18 mouse cellular contexts compared by ENCODE assay signal in the genomic region with DNA sequence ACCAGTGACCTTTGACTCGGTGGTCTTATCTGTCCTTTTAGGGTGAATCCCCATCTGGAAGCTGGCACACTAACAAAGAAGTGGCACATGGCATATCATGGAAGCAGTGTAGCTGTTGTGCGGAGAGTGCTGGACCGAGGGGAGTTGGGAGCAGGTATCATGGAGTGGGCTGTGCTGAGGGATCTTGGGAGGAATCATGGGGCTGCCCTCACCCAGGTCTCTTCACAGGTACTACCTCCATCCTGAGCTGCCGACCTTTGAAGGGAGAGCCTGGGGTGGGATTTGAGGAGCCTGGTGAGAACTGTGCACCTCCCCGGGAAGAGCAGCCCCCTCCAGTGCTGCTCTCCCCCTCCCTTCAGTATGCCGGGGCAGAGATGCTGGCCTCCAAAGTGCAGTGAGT. TPM values are rescaled to one million over a fixed set of nuclear protein-coding genes. Genes with fewer than 3 reads are reported as not detected.
DNase-seq lines count a peak whose midpoint lies in the region; ATAC-seq and TF ChIP-seq lines count a peak whose summit lies in the region.
"Had no signal": no experiment of that assay in that cellular context is flagged by ENCODE, and none has a peak within 500 bp of the region (broad histone marks: within the 10 kb centered on the region; RNA-seq: fewer than 3 reads in every experiment).

No protein-coding gene starts in this region.

- ATAC-seq in hindbrain, embryonic 13.5 days (ENCODE audit: low FRiP score) = no peak
- no peak for ATAC-seq in midbrain, embryonic 11.5 days (ENCODE audit: low FRiP score)
- no peak for ATAC-seq in midbrain, postnatal 0 days (ENCODE audit: low FRiP score)
- ATAC-seq: CD4-positive, CD25-positive, alpha-beta regulatory T cell, adult 4 months; forebrain, postnatal 0 days had no signal

- no peak overlapping the region for H3K9ac ChIP-seq in hindbrain, embryonic 13.5 days
- no peak overlapping the region for H3K9ac ChIP-seq in midbrain, embryonic 11.5 days (ENCODE audit: low read length)
- no peak overlapping the region for H3K9ac ChIP-seq in midbrain, postnatal 0 days (replicated peaks; ENCODE audit: low read length, poor library complexity, severe bottlenecking)
- H3K9ac ChIP-seq: forebrain, embryonic 12.5 days; forebrain, postnatal 0 days; hindbrain, embryonic 15.5 days had no signal

- no peaks in the 10 kb centered on the region for H3K9me3 ChIP-seq in hindbrain, embryonic 10.5 days
- no peaks in the 10 kb centered on the region for H3K9me3 ChIP-seq in hindbrain, embryonic 13.5 days
- H3K9me3 ChIP-seq in midbrain, embryonic 11.5 days (ENCODE audit: control insufficient read depth, low read length) = no peaks in the 10 kb centered on the region
- H3K9me3 ChIP-seq in midbrain, postnatal 0 days (ENCODE audit: low read length) = no peaks in the 10 kb centered on the region
- H3K9me3 ChIP-seq: forebrain, embryonic 12.5 days; G1E; heart, embryonic 13.5 days; hindbrain, embryonic 15.5 days had no signal

- H3K36me3 ChIP-seq in hindbrain, embryonic 10.5 days = peaks cover 90% of the 10 kb centered on the region
- H3K36me3 ChIP-seq in hindbrain, embryonic 13.5 days = peaks cover 88% of the 10 kb centered on the region
- H3K36me3 ChIP-seq in midbrain, embryonic 11.5 days (ENCODE audit: control insufficient read depth, insufficient read depth, low read length) = peaks cover 56% of the 10 kb centered on the region
- peaks cover 82% of the 10 kb centered on the region for H3K36me3 ChIP-seq in midbrain, postnatal 0 days (ENCODE audit: insufficient read depth, low read length)

- peaks cover 5% of the 10 kb centered on the region; the same call in 1 of the 2 replicates for H3K4me1 ChIP-seq in cerebellum, adult 2 months (ENCODE audit: control insufficient read depth, insufficient read depth, low read length)
- H3K4me1 ChIP-seq in hindbrain, embryonic 10.5 days (replicated peaks) = peaks cover 37% of the 10 kb centered on the region
- H3K4me1 ChIP-seq in hindbrain, embryonic 13.5 days (replicated peaks) = peaks cover 31% of the 10 kb centered on the region
- peaks cover 21% of the 10 kb centered on the region for H3K4me1 ChIP-seq in midbrain, embryonic 11.5 days (ENCODE audit: control insufficient read depth, insufficient read depth, low read length)
- H3K4me1 ChIP-seq in midbrain, postnatal 0 days (ENCODE audit: insufficient read depth, low read length) = peaks cover 7% of the 10 kb centered on the region; the same call in 1 of the 2 replicates

- no peak overlapping the region for H3K4me3 ChIP-seq in cerebellum, adult 2 months (replicated peaks; ENCODE audit: insufficient read depth, low read depth, low read length)
- peak overlapping the region; percentile 7; the same call in 1 of the 2 replicates for H3K4me3 ChIP-seq in hindbrain, embryonic 10.5 days
- H3K4me3 ChIP-seq in hindbrain, embryonic 13.5 days = no peak overlapping the region
- H3K4me3 ChIP-seq in midbrain, embryonic 11.5 days (ENCODE audit: low read depth, low read length) = no peak overlapping the region
- H3K4me3 ChIP-seq in midbrain, postnatal 0 days (ENCODE audit: low read depth, low read length) = no peak overlapping the region
- H3K4me3 ChIP-seq: forebrain, embryonic 12.5 days; heart, embryonic 13.5 days; hindbrain, embryonic 15.5 days had no signal

- peak; percentile 36 for DNase-seq in cerebellum, adult 9-11 months
- no peak for DNase-seq in cerebellum, adult 2 months
- no peak for DNase-seq in hindbrain, embryonic 10.5 days (ENCODE audit: low spot score)
- peak; percentile 77 for DNase-seq in midbrain, embryonic 11.5 days (ENCODE audit: low spot score, missing footprints)
- DNase-seq in midbrain, postnatal 0 days (ENCODE audit: low spot score) = no peak
- no peak for DNase-seq in T-cell, adult 2 months (ENCODE audit: low spot score)
- DNase-seq: adrenal gland, postnatal 14 days; B cell, adult 2 months; cerebellum, adult 11-12 months; cerebellum, postnatal 10 days; forebrain, postnatal 0 days; gastrocnemius, postnatal 14 days had no signal

- no peak overlapping the region for H3K27ac ChIP-seq in cerebellum, adult 2 months (ENCODE audit: insufficient read depth, low read length)
- H3K27ac ChIP-seq in hindbrain, embryonic 10.5 days = no peak overlapping the region
- no peak overlapping the region for H3K27ac ChIP-seq in hindbrain, embryonic 13.5 days
- no peak overlapping the region for H3K27ac ChIP-seq in midbrain, embryonic 11.5 days (ENCODE audit: low read depth, low read length)
- no peak overlapping the region for H3K27ac ChIP-seq in midbrain, postnatal 0 days (ENCODE audit: low read depth, low read length)
- H3K27ac ChIP-seq: forebrain, embryonic 12.5 days; heart, embryonic 13.5 days; hindbrain, embryonic 15.5 days had no signal

- H3K27me3 ChIP-seq in cerebellum, adult 2 months (ENCODE audit: control insufficient read depth, insufficient read depth, low read length) = no peaks in the 10 kb centered on the region
- H3K27me3 ChIP-seq in hindbrain, embryonic 10.5 days (ENCODE audit: insufficient read depth, poor library complexity, severe bottlenecking) = no peaks in the 10 kb centered on the region
- H3K27me3 ChIP-seq in hindbrain, embryonic 13.5 days = no peaks in the 10 kb centered on the region
- no peaks in the 10 kb centered on the region for H3K27me3 ChIP-seq in midbrain, embryonic 11.5 days (ENCODE audit: control insufficient read depth, insufficient read depth, low read length)
- no peaks in the 10 kb centered on the region for H3K27me3 ChIP-seq in midbrain, postnatal 0 days (ENCODE audit: insufficient read depth, low read length)
- H3K27me3 ChIP-seq: forebrain, embryonic 12.5 days; heart, embryonic 13.5 days; hindbrain, embryonic 15.5 days had no signal

- no peak for TF ChIP-seq CTCF in cerebellum, adult 2 months (IDR thresholded peaks at IDR 0.05; ENCODE audit: borderline replicate concordance, insufficient read depth, low read depth, low read length)
- TF ChIP-seq CTCF in midbrain, postnatal 0 days (IDR thresholded peaks at IDR 0.05) = no peak

- H3K4me2 ChIP-seq in hindbrain, embryonic 13.5 days = no peak overlapping the region
- no peak overlapping the region for H3K4me2 ChIP-seq in midbrain, embryonic 11.5 days
- H3K4me2 ChIP-seq in midbrain, postnatal 0 days (ENCODE audit: low read depth, low read length, poor library complexity, severe bottlenecking) = no peak overlapping the region
- H3K4me2 ChIP-seq: forebrain, embryonic 12.5 days; heart, embryonic 13.5 days; hindbrain, embryonic 15.5 days had no signal

- no peak for TF ChIP-seq POLR2A in cerebellum, adult 2 months (IDR thresholded peaks at IDR 0.05; ENCODE audit: borderline replicate concordance, insufficient read depth, low read length)

- WGBS in cerebellum, adult 2 months = 88% methylated on average over 6 of the region's 6 CpGs
- WGBS in hindbrain, embryonic 10.5 days = 89% methylated on average over 6 of the region's 6 CpGs
- WGBS in hindbrain, embryonic 13.5 days = 91% methylated on average over 6 of the region's 6 CpGs
- 84% methylated on average over 6 of the region's 6 CpGs for WGBS in midbrain, embryonic 11.5 days
- 93% methylated on average over 5 of the region's 6 CpGs for WGBS in midbrain, postnatal 0 days

RNA-seq across cellular contexts. Expression of a gene that starts 2.0 kb away (rescaled TPM):
- 78.9 and 87.5 TPM in 2 replicates for polyA plus RNA-seq in cerebellum, adult 2 months (2012; rRNA removed)
- polyA plus RNA-seq in hindbrain, embryonic 10.5 days (2016; fragmentation: Nextera tagmentation; extraction: Ambion mirVana) = 96.8 and 105 TPM in 2 replicates
- 72.4 and 77.3 TPM in 2 replicates for polyA plus RNA-seq in hindbrain, embryonic 13.5 days (2015; fragmentation: Nextera tagmentation; extraction: Ambion mirVana)
- 92.2 and 95.8 TPM in 2 replicates for polyA plus RNA-seq in midbrain, embryonic 11.5 days (2014; fragmentation: Nextera tagmentation; extraction: Ambion mirVana)
- 45.8 and 47.6 TPM in 2 replicates for total RNA-seq in midbrain, postnatal 0 days (2014; rRNA removed)
- 60.3 and 64.3 TPM in 2 replicates for polyA plus RNA-seq in midbrain, postnatal 0 days (2015; fragmentation: Nextera tagmentation; extraction: Ambion mirVana)

RNA-seq across cellular contexts. Expression of a gene that starts 10.1 kb away (rescaled TPM):
- polyA plus RNA-seq in cerebellum, adult 2 months (2012; rRNA removed) = 514 and 533 TPM in 2 replicates
- polyA plus RNA-seq in hindbrain, embryonic 10.5 days (2016; fragmentation: Nextera tagmentation; extraction: Ambion mirVana) = 2,350 and 2,667 TPM in 2 replicates
- polyA plus RNA-seq in hindbrain, embryonic 13.5 days (2015; fragmentation: Nextera tagmentation; extraction: Ambion mirVana) = 1,129 and 1,134 TPM in 2 replicates
- polyA plus RNA-seq in midbrain, embryonic 11.5 days (2014; fragmentation: Nextera tagmentation; extraction: Ambion mirVana) = 1,778 and 1,800 TPM in 2 replicates
- total RNA-seq in midbrain, postnatal 0 days (2014; rRNA removed) = 452 and 486 TPM in 2 replicates
- 1,054 and 1,096 TPM in 2 replicates for polyA plus RNA-seq in midbrain, postnatal 0 days (2015; fragmentation: Nextera tagmentation; extraction: Ambion mirVana)

RNA-seq across cellular contexts. Expression of a gene that starts 10.8 kb away (rescaled TPM):
- polyA plus RNA-seq in cerebellum, adult 2 months (2012; rRNA removed) = 119 and 128 TPM in 2 replicates
- 12.5 and 13.4 TPM in 2 replicates for polyA plus RNA-seq in hindbrain, embryonic 10.5 days (2016; fragmentation: Nextera tagmentation; extraction: Ambion mirVana)
- 18.8 and 22.6 TPM in 2 replicates for polyA plus RNA-seq in hindbrain, embryonic 13.5 days (2015; fragmentation: Nextera tagmentation; extraction: Ambion mirVana)
- polyA plus RNA-seq in midbrain, embryonic 11.5 days (2014; fragmentation: Nextera tagmentation; extraction: Ambion mirVana) = 15.6 and 16.3 TPM in 2 replicates
- total RNA-seq in midbrain, postnatal 0 days (2014; rRNA removed) = 112 and 118 TPM in 2 replicates
- 15.2 and 16.7 TPM in 2 replicates for polyA plus RNA-seq in midbrain, postnatal 0 days (2015; fragmentation: Nextera tagmentation; extraction: Ambion mirVana)

RNA-seq across cellular contexts. Expression of a gene that starts 10.9 kb away (rescaled TPM):
- 0.36 and 0.43 TPM in 2 replicates for polyA plus RNA-seq in cerebellum, adult 2 months (2012; rRNA removed)
- polyA plus RNA-seq in hindbrain, embryonic 10.5 days (2016; fragmentation: Nextera tagmentation; extraction: Ambion mirVana) = 11.4 and 15.2 TPM in 2 replicates
- 10.3 and 11.7 TPM in 2 replicates for polyA plus RNA-seq in hindbrain, embryonic 13.5 days (2015; fragmentation: Nextera tagmentation; extraction: Ambion mirVana)
- 15.3 and 17.8 TPM in 2 replicates for polyA plus RNA-seq in midbrain, embryonic 11.5 days (2014; fragmentation: Nextera tagmentation; extraction: Ambion mirVana)
- total RNA-seq in midbrain, postnatal 0 days (2014; rRNA removed) = 3.3 and 8.7 TPM in 2 replicates
- 4.8 and 6.2 TPM in 2 replicates for polyA plus RNA-seq in midbrain, postnatal 0 days (2015; fragmentation: Nextera tagmentation; extraction: Ambion mirVana)

RNA-seq across cellular contexts. Expression of a gene that starts 16.4 kb away (rescaled TPM):
- 0.18 and 0.24 TPM in 2 replicates for polyA plus RNA-seq in cerebellum, adult 2 months (2012; rRNA removed)
- polyA plus RNA-seq in hindbrain, embryonic 10.5 days (2016; fragmentation: Nextera tagmentation; extraction: Ambion mirVana) = 1.2 and 1.4 TPM in 2 replicates
- 0.17 and 0.52 TPM in 2 replicates for polyA plus RNA-seq in hindbrain, embryonic 13.5 days (2015; fragmentation: Nextera tagmentation; extraction: Ambion mirVana)
- polyA plus RNA-seq in midbrain, embryonic 11.5 days (2014; fragmentation: Nextera tagmentation; extraction: Ambion mirVana) = 0.36 and 0.59 TPM in 2 replicates
- total RNA-seq in midbrain, postnatal 0 days (2014; rRNA removed) = 0.66 TPM in 1 of 2 replicates, not detected in the other
- 0.14 TPM in 1 of 2 replicates, not detected in the other for polyA plus RNA-seq in midbrain, postnatal 0 days (2015; fragmentation: Nextera tagmentation; extraction: Ambion mirVana)

Comparison
In these comparisons a context has a peak if more than half of its experiments do, and no peak if none do; other contexts are left out.
1. DNase-seq: peak in cerebellum, adult 9-11 months (single experiment) and midbrain, embryonic 11.5 days (single experiment); none in cerebellum, adult 2 months (0 of 2), hindbrain, embryonic 10.5 days (single experiment), midbrain, postnatal 0 days (single experiment) and T-cell, adult 2 months (single experiment).